Mouse (Mus musculus): Measurements from ENCODE around the gene Akirin2. TPM values are rescaled to one million over a fixed set of nuclear protein-coding genes. Genes with fewer than 3 reads are reported as not detected.

The Akirin2 gene
- polyA plus RNA-seq, 2 experiments: 55.3 to 80.9 TPM

- DNase-seq (ENCODE audit: low spot score) (peak; percentile 81), ATAC-seq (ENCODE audit: low FRiP score, low read depth) (peak; percentile 97)
- 0% methylated on average over 41 of the region's 42 CpGs for WGBS
- H3K27me3 ChIP-seq (ENCODE audit: control insufficient read depth, insufficient read depth, low read length): no peaks in the 10 kb centered on the region
- H3K4me1 ChIP-seq (ENCODE audit: control insufficient read depth, insufficient read depth, low read length): peaks cover 17% of the 10 kb centered on the region
- peak within 1 kb of the TSS; percentile 87 for H3K4me3 ChIP-seq (replicated peaks; ENCODE audit: low read length)
- no peaks in the 10 kb centered on the region for H3K9me3 ChIP-seq (ENCODE audit: control insufficient read depth, low read length)
- H3K9ac ChIP-seq (ENCODE audit: low read depth, low read length, severe bottlenecking): peak within 1 kb of the TSS; percentile 87
- peak within 1 kb of the TSS; percentile 89 for H3K4me2 ChIP-seq (replicated peaks; ENCODE audit: low read depth, low read length, severe bottlenecking)
- peak; percentile 94 for TF ChIP-seq POLR2A (IDR thresholded peaks at IDR 0.05; ENCODE audit: borderline replicate concordance, extremely low read depth, insufficient read depth, insufficient read length)
- H3K36me3 ChIP-seq (ENCODE audit: control insufficient read depth, insufficient read depth, low read length): peaks cover 8% of the 10 kb centered on the region; the same call in 1 of the 2 replicates
- H3K27ac ChIP-seq (replicated peaks; ENCODE audit: low read depth, low read length): peak within 1 kb of the TSS; percentile 91
These were observed 63.9 kb downstream of the Akirin2 start, which contains the start of the genes Orc3 and Rars2 for GRCm38 (mm10) chr4:34614630-34615094. Gene Orc3, minus strand, starts transcription at chr4:34614944. Gene Rars2, plus strand, starts transcription at chr4:34614957.

DNA sequence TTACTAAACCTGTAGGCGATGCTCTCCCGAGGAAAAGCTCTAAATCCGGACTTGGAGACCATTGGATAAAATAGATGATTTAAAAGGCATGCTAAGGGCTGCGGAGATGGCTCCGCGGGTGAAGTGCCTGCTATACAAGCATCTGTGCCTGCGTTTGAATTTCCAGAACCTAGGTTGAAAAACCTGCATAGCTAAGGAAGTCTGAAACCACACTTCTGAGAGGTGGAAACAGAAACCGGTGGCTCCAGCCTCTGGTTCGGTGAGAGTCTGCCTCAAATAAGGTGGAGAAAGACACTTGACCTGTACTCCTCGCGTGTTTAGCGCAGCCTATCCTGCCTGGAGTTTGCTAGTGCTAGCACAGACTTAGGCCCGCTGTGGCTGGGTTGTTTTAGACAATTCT is 64.6 kb downstream of the Akirin2 start:
- under 1% methylated on average over 13 of the region's 13 CpGs for WGBS
- no peak for DNase-seq (ENCODE audit: low spot score)
- H3K4me1 ChIP-seq (ENCODE audit: control insufficient read depth, insufficient read depth, low read length): peaks cover 17% of the 10 kb centered on the region

GRCm38 (mm10) chr4:34616146-34616545 is 65.4 kb downstream of the Akirin2 start:
- TF ChIP-seq POLR2A (IDR thresholded peaks at IDR 0.05; ENCODE audit: borderline replicate concordance, extremely low read depth, insufficient read depth, insufficient read length): no peak
- Histone ChIP-seq H3K4me1 (ENCODE audit: control insufficient read depth, insufficient read depth, low read length) (peaks cover 17% of the 10 kb centered on the region), H3K9ac (ENCODE audit: low read depth, low read length, severe bottlenecking) (no peak overlapping the region), H3K4me2 (replicated peaks; ENCODE audit: low read depth, low read length, severe bottlenecking) (peak overlapping the region; percentile 89; the same call in 1 of the 2 replicates), H3K4me3 (replicated peaks; ENCODE audit: low read length) (peak overlapping the region; percentile 87), H3K27me3 (ENCODE audit: control insufficient read depth, insufficient read depth, low read length) (no peaks in the 10 kb centered on the region), H3K27ac (replicated peaks; ENCODE audit: low read depth, low read length) (no peak overlapping the region), H3K36me3 (ENCODE audit: control insufficient read depth, insufficient read depth, low read length) (peaks cover 9% of the 10 kb centered on the region; the same call in 1 of the 2 replicates), H3K9me3 (ENCODE audit: control insufficient read depth, low read length) (no peaks in the 10 kb centered on the region)
- no peak for ATAC-seq (ENCODE audit: low FRiP score, low read depth)
- DNase-seq (ENCODE audit: low spot score): no peak
- 78% methylated on average over 8 of the region's 8 CpGs for WGBS

More for the DNA sequence above, 64.6 kb downstream of the Akirin2 start:
- no peak for ATAC-seq (ENCODE audit: low FRiP score, low read depth)
- Histone ChIP-seq H3K4me3 (replicated peaks; ENCODE audit: low read length) (peak overlapping the region; percentile 87), H3K4me2 (replicated peaks; ENCODE audit: low read depth, low read length, severe bottlenecking) (peak overlapping the region; percentile 89), H3K27ac (replicated peaks; ENCODE audit: low read depth, low read length) (peak overlapping the region; percentile 91; the same call in 1 of the 2 replicates), H3K9ac (ENCODE audit: low read depth, low read length, severe bottlenecking) (peak overlapping the region; percentile 87), H3K27me3 (ENCODE audit: control insufficient read depth, insufficient read depth, low read length) (no peaks in the 10 kb centered on the region), H3K36me3 (ENCODE audit: control insufficient read depth, insufficient read depth, low read length) (peaks cover 8% of the 10 kb centered on the region; the same call in 1 of the 2 replicates), H3K9me3 (ENCODE audit: control insufficient read depth, low read length) (no peaks in the 10 kb centered on the region)
- no peak for TF ChIP-seq POLR2A (IDR thresholded peaks at IDR 0.05; ENCODE audit: borderline replicate concordance, extremely low read depth, insufficient read depth, insufficient read length)

Other genes starting within 250 kb of the Akirin2 start
- gene Orc3, start 64.0 kb downstream of the Akirin2 start, polyA plus RNA-seq (2012; rRNA removed): 56.9 and 59.4 TPM in 2 replicates
- gene Orc3, start 64.0 kb downstream of the Akirin2 start, polyA plus RNA-seq (2014; fragmentation: Nextera tagmentation; extraction: Ambion mirVana): 93.3 and 94.0 TPM in 2 replicates
- 30.4 and 42.3 TPM in 2 replicates for gene Rars2, start 64.0 kb downstream of the Akirin2 start, polyA plus RNA-seq (2012; rRNA removed)
- gene Rars2, start 64.0 kb downstream of the Akirin2 start, polyA plus RNA-seq (2014; fragmentation: Nextera tagmentation; extraction: Ambion mirVana): 54.0 and 62.9 TPM in 2 replicates
- 24.7 and 26.8 TPM in 2 replicates for gene Slc35a1, start 136.5 kb downstream of the Akirin2 start, polyA plus RNA-seq (2012; rRNA removed)
- gene Slc35a1, start 136.5 kb downstream of the Akirin2 start, polyA plus RNA-seq (2014; fragmentation: Nextera tagmentation; extraction: Ambion mirVana): 34.5 and 39.4 TPM in 2 replicates
- gene Cfap206, start 179.3 kb downstream of the Akirin2 start, polyA plus RNA-seq (2012; rRNA removed): 0.20 and 0.27 TPM in 2 replicates
- 0.76 TPM in 1 of 2 replicates, not detected in the other for gene Cfap206, start 179.3 kb downstream of the Akirin2 start, polyA plus RNA-seq (2014; fragmentation: Nextera tagmentation; extraction: Ambion mirVana)
- not detected in 2 replicates for gene Gm136, start 205.3 kb downstream of the Akirin2 start, polyA plus RNA-seq (2012; rRNA removed)
- gene Gm136, start 205.3 kb downstream of the Akirin2 start, polyA plus RNA-seq (2014; fragmentation: Nextera tagmentation; extraction: Ambion mirVana): not detected in 2 replicates
- 14.5 and 20.1 TPM in 2 replicates for gene Smim8, start 227.5 kb downstream of the Akirin2 start, polyA plus RNA-seq (2012; rRNA removed)
- gene Smim8, start 227.5 kb downstream of the Akirin2 start, polyA plus RNA-seq (2014; fragmentation: Nextera tagmentation; extraction: Ambion mirVana): 50.2 and 53.2 TPM in 2 replicates

Measured in limb, embryonic 14.5 days (tissue).